Mouse (Mus musculus) forebrain, embryonic 14.5 days (tissue): ENCODE measurements at regions not wholly inside any gene's neighbourhood (a gene's known extent, or its start where the extent isn't known, plus 50 kb on each side); places are given as distances from the start of the nearest gene placed in this dataset.
A peak's percentile ranks its signal among the peaks of the same experiment; 100 is the strongest.

Source experiments
- ATAC-seq: fragments of 200-750 bp; cut with Nextera tagmentation; 2 replicates; pipeline ENCODE4 v1.8.0; 2017; ENCODE audit warnings: mild to moderate bottlenecking, moderate library complexity
- DNase-seq: peaks from one replicate; pipeline ENCODE4 v3.0.0-alpha.2; 2015; ENCODE audit warnings: low spot score
- H3K27ac ChIP-seq: fragments of 300-500 bp; sonication (generic); 2 replicates; pipeline ENCODE4 v1.5.1; 2014; ENCODE audit warnings: low read depth, mild to moderate bottlenecking, control low read depth, low read length, moderate library complexity
- H3K27me3 ChIP-seq: fragments of 300-500 bp; sonication (generic); replicated peaks from 2 replicates; pipeline ENCODE4 v1.6.1; 2014; ENCODE audit warnings: low read length, control low read depth, mixed read lengths; ENCODE audit not compliant: control insufficient read depth, insufficient read depth
- H3K36me3 ChIP-seq: fragments of 300-500 bp; sonication (generic); 2 replicates; pipeline ENCODE4 v1.6.1; 2014; ENCODE audit warnings: low read length, control low read depth; ENCODE audit not compliant: control insufficient read depth, insufficient read depth
- H3K4me1 ChIP-seq: fragments of 300-500 bp; sonication (generic); 2 replicates; pipeline ENCODE4 v1.6.1; 2014; ENCODE audit warnings: antibody characterized with exemption, low read length, control low read depth; ENCODE audit not compliant: control insufficient read depth, insufficient read depth
- H3K4me2 ChIP-seq: fragments of 300-500 bp; sonication (generic); 2 replicates; pipeline ENCODE4 v1.6.1; 2014; ENCODE audit warnings: mild to moderate bottlenecking, control low read depth, low read length
- H3K4me3 ChIP-seq: fragments of 300-500 bp; sonication (generic); 2 replicates; pipeline ENCODE4 v1.5.1; 2014; ENCODE audit warnings: low read depth, low read length, control low read depth
- H3K9ac ChIP-seq: fragments of 300-500 bp; sonication (generic); 2 replicates; pipeline ENCODE4 v1.6.1; 2014; ENCODE audit warnings: mild to moderate bottlenecking, low read length, control low read depth, moderate library complexity
- H3K9me3 ChIP-seq: fragments of 300-500 bp; sonication (generic); replicated peaks from 2 replicates; pipeline ENCODE4 v1.6.1; 2016; ENCODE audit warnings: low read length, control low read depth, mixed read lengths; ENCODE audit not compliant: control insufficient read depth
- WGBS: fragments of 180-500 bp; shearing (Covaris S2); extraction: QIAGEN DNeasy Blood & Tissue Kit; methylation state at CpG from one replicate; pipeline ENCODE4 v1.1.7; 2014; 5-methylcytosine and 5-hydroxymethylcytosine counted together

DNA sequence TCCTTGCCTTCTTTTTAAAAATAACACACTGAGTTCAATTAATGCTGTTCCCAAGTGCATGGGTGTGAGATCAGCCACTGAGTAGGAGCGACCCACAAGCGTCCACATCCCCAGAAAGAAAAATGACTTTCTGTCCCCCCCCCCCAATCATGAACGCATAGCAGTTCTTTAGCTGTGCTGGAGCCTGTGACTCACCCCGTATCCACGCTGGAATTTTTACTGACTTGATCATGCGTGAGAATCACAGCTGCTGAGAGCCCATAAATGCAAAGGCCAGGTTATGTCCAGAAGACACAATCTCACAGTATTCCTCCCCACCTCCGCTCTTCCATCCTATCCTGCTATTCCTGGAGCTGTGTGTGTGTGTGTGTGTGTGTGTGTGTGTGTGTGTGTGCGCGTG is 53.3 kb downstream of the Fos start:
- H3K27ac ChIP-seq, result no peak overlapping the region
- H3K9ac ChIP-seq, result no peak overlapping the region
- no peak for DNase-seq
- no peaks in the 10 kb centered on the region for H3K9me3 ChIP-seq
- no peak for ATAC-seq
- no peaks in the 10 kb centered on the region; the same call in 1 of the 2 replicates for H3K4me1 ChIP-seq
- no peaks in the 10 kb centered on the region for H3K27me3 ChIP-seq
- H3K36me3 ChIP-seq, result no peaks in the 10 kb centered on the region
- WGBS, result 94% methylated on average over 9 of the region's 9 CpGs
- H3K4me3 ChIP-seq, result no peak overlapping the region
- no peak overlapping the region for H3K4me2 ChIP-seq

DNA sequence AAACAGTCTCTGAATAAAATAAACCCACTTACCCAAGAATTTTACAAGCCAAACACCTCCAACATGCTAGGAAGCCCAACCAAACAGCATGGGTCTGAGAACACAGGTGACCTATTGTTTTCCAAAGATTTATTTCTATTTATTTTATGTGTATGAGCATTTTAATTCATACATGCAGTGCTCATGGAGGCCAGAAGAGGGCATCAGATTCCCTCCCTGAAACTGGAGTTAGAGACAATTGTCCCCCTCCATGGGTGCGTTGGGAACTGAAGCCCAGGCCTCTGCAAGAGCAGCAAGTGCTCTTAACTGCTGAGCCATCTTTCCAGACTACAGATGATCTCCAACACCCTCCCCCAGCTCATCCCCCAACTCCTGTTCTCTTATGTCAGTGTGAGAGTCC is 57.9 kb downstream of the Fos start:
- Histone ChIP-seq H3K4me1 (no peaks in the 10 kb centered on the region), H3K36me3 (no peaks in the 10 kb centered on the region), H3K27ac (no peak overlapping the region), H3K4me3 (no peak overlapping the region), H3K9me3 (no peaks in the 10 kb centered on the region), H3K27me3 (no peaks in the 10 kb centered on the region), H3K9ac (no peak overlapping the region), H3K4me2 (no peak overlapping the region)
- ATAC-seq (no peak), DNase-seq (no peak)
- WGBS, result 95% methylated on average over 1 of the region's 1 CpGs

DNA sequence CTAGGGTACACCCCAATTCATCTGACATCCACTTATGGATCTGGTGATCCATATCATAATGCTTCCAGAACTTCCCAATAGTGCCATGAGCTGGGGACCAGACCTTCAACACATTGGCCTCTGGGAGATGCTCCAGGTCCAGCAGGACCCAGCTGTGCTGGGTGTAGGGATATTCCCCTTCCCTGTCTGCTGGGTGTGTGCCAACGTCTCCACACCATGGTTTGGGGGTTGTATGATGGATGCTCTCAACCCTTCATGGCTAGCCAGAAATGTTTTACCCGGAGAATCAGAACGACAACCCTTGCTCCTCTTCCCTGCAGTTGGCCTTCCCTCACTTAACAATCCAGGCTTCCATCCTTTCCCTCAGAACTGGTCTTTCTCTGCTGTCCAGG is 58.5 kb downstream of the Fos start:
- 88% methylated on average over 3 of the region's 3 CpGs for WGBS
- no peak for ATAC-seq
- no peaks in the 10 kb centered on the region for H3K36me3 ChIP-seq
- H3K4me2 ChIP-seq, result no peak overlapping the region
- no peaks in the 10 kb centered on the region for H3K9me3 ChIP-seq
- no peak for DNase-seq
- no peaks in the 10 kb centered on the region for H3K4me1 ChIP-seq
- no peak overlapping the region for H3K27ac ChIP-seq
- no peak overlapping the region for H3K4me3 ChIP-seq
- no peaks in the 10 kb centered on the region for H3K27me3 ChIP-seq
- no peak overlapping the region for H3K9ac ChIP-seq

DNA sequence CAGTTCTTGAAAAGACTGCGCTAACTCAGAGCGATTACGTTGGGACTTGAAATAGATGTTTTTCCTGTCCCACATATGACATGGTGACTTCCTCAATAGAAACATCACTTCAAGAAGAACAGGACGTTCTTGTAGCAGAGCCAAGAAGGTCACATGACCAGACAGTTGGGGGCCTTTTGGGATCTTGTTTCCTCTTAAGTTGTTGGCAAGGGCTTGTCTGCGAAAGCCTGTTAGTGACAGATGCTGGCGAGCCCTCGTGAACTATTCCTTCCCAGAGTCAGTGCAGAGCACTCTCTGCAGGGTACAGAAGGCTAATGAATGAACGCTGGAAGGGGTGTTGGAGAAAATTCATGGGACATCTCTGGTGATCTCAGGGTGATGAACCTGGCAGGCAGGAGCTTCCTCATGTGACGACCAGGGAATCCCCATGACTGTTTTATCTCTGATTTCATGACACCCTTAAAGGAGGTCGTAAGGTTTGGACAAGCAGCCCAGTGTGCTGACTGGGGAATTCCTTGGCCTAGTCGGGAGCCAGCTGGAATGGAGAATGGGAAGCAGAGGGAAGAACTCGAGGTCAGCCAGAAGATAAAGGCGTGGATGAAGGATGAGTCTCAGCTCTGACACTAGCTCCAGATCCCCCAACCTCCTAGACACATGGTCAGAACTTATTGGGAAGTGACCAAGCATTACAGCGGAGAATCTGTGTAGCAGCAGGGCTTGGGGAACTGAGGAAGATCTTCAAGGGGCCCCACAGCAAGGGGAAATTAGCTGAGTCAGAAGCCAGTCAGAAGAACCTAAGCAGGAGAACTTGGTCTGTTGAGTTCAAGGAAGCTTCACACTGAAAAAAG is 59.1 kb downstream of the Fos start:
- Histone ChIP-seq H3K4me3 (no peak overlapping the region), H3K9ac (no peak overlapping the region), H3K9me3 (no peaks in the 10 kb centered on the region), H3K4me1 (no peaks in the 10 kb centered on the region), H3K4me2 (no peak overlapping the region), H3K27ac (no peak overlapping the region), H3K27me3 (no peaks in the 10 kb centered on the region), H3K36me3 (no peaks in the 10 kb centered on the region)
- 85% methylated on average over 14 of the region's 14 CpGs for WGBS
- no peak for DNase-seq
- ATAC-seq, result no peak

DNA sequence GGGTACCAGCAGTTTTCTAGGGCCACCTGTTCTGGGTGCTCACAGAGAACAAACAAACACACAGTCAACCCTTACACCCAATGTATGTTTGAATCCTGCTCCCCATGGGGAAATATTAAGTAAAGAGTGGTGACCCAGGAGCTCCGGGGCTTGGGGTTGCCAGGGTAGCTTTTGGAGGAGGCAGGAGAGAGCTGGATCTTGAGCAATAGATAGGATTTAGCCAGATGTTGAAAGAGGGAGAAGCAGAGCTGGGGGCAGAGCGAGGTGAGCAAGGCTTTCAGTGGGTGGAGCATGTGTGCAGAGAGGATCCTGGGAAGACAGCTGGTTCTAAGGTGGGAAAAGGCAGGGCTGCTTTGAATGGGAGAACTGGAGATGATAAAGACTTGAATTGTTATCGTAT is 59.9 kb downstream of the Fos start:
- H3K9ac ChIP-seq, result no peak overlapping the region
- ATAC-seq (no peak), DNase-seq (no peak)
- H3K4me3 ChIP-seq, result no peak overlapping the region
- no peaks in the 10 kb centered on the region for H3K27me3 ChIP-seq
- WGBS, result 80% methylated on average over 3 of the region's 3 CpGs
- H3K27ac ChIP-seq, result no peak overlapping the region
- H3K9me3 ChIP-seq, result no peaks in the 10 kb centered on the region
- no peaks in the 10 kb centered on the region for H3K4me1 ChIP-seq
- H3K36me3 ChIP-seq, result no peaks in the 10 kb centered on the region
- H3K4me2 ChIP-seq, result no peak overlapping the region

DNA sequence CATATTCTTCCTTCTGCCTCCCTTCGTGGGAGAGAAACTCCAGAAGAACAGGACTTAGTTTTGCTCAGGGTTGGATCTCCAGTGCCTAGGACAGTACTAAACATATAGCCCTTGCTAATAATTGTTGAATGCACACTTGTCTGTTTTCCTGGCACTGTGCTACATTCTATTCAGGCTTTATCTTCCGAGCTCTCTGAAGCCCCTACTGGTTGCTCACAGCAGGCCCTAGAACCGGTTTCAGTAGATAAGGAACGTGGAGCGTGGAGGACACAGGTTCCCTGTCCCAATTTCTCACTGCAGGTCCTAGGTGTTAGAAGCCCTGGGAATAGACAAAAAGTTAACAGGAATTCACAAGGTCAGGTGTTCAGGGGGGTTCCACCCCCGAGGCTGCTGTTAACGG is 59.4 kb upstream of the Jdp2 start:
- Histone ChIP-seq H3K27ac (no peak overlapping the region), H3K27me3 (no peaks in the 10 kb centered on the region), H3K4me3 (no peak overlapping the region), H3K36me3 (no peaks in the 10 kb centered on the region), H3K9ac (no peak overlapping the region), H3K4me1 (no peaks in the 10 kb centered on the region), H3K9me3 (no peaks in the 10 kb centered on the region), H3K4me2 (no peak overlapping the region)
- ATAC-seq, result no peak
- 56% methylated on average over 7 of the region's 7 CpGs for WGBS
- DNase-seq, result no peak

DNA sequence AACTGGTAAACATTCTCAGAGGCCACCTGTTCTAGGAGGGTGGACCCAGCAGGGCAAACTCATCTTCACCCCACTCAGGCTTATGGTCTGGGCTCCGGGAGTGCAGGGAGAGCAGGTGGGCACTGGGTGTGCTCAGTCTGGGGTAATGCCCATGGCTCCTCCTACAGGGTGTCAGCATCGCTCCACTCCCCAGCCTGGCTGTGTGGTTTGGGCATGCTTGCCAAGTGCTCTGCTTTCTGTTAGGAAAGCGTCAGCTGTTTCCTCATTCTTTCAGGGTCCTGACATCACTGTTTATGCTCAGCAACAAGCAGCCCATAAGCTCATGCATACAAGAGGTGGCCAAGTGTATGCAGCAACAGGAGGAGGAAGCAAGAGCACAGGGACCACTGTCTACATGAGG is 57.7 kb upstream of the Jdp2 start:
- Histone ChIP-seq H3K4me2 (no peak overlapping the region), H3K4me1 (no peaks in the 10 kb centered on the region), H3K27ac (no peak overlapping the region), H3K36me3 (no peaks in the 10 kb centered on the region), H3K27me3 (no peaks in the 10 kb centered on the region), H3K9me3 (no peaks in the 10 kb centered on the region), H3K9ac (no peak overlapping the region), H3K4me3 (no peak overlapping the region)
- DNase-seq (peak; percentile 75), ATAC-seq (peak; percentile 85)
- 41% methylated on average over 3 of the region's 3 CpGs for WGBS

DNA sequence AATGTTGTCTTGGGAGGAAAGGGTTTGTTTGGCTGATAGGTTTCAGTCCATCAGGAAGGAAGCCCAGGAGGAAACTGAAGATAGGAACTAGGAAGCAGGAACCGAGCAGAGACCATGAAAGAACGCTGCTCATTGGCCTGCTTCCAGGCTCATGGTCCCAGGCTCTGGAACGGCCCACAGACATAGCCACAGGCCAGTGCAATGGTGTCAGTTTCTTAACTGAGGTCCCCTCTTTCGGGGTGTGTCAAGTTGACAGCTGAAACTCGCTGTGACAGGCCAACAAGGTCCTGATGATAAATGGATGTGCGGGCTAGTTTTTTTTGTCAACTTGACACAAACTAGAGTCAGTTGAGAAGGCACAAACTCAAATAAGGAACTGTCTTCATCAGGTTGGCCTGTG is 55.9 kb upstream of the Jdp2 start:
- no peak overlapping the region for H3K4me3 ChIP-seq
- no peak overlapping the region for H3K27ac ChIP-seq
- no peaks in the 10 kb centered on the region for H3K27me3 ChIP-seq
- WGBS, result 82% methylated on average over 6 of the region's 6 CpGs
- H3K9me3 ChIP-seq, result no peaks in the 10 kb centered on the region
- H3K9ac ChIP-seq, result no peak overlapping the region
- DNase-seq (no peak), ATAC-seq (no peak)
- H3K4me2 ChIP-seq, result no peak overlapping the region
- no peaks in the 10 kb centered on the region for H3K36me3 ChIP-seq
- H3K4me1 ChIP-seq, result no peaks in the 10 kb centered on the region

DNA sequence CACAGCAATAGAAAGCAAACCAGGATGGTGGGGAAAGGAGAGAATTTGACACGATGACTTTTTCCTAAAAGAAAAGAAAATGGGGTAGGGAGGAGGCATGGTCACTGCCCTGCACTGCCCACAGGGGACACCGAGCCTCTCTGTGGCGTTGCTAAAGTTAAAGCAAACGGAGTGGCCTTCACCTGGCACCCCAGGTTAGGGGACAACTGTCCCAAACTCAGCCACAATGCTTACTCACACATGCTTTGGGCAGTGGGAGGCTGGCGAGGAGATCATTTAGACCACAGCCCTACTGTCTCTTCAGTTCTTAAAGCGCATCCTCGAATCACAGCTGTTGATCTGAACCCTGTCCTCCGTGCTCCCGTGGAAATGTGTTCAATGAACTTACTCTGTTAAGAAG is 55.3 kb upstream of the Jdp2 start:
- WGBS, result 88% methylated on average over 9 of the region's 9 CpGs
- Histone ChIP-seq H3K9ac (no peak overlapping the region), H3K36me3 (no peaks in the 10 kb centered on the region), H3K27me3 (no peaks in the 10 kb centered on the region), H3K9me3 (no peaks in the 10 kb centered on the region), H3K4me1 (no peaks in the 10 kb centered on the region), H3K27ac (no peak overlapping the region), H3K4me2 (no peak overlapping the region), H3K4me3 (no peak overlapping the region)
- DNase-seq, result no peak
- no peak for ATAC-seq
